Mouse (Mus musculus) hindbrain, embryonic 13.5 days (tissue): Measurements from ENCODE around the gene Nmnat2. TPM values are rescaled to one million over a fixed set of nuclear protein-coding genes. Genes with fewer than 3 reads are reported as not detected.
A peak's percentile ranks its signal among the peaks of the same experiment; 100 is the strongest.

Experiments
- ATAC-seq: fragments of 200-750 bp; cut with Nextera tagmentation; 2 replicates; pipeline ENCODE4 v1.8.0; 2017; ENCODE audit warnings: moderate TSS enrichment; ENCODE audit not compliant: low FRiP score
- H3K27ac ChIP-seq: fragments of 300-500 bp; sonication (generic); 2 replicates; pipeline ENCODE4 v1.5.1; 2015; ENCODE audit warnings: inconsistent platforms, mild to moderate bottlenecking, moderate library complexity
- H3K27me3 ChIP-seq: fragments of 300-500 bp; sonication (generic); 2 replicates; pipeline ENCODE4 v1.6.1; 2015; ENCODE audit warnings: mild to moderate bottlenecking, inconsistent platforms
- H3K36me3 ChIP-seq: fragments of 300-500 bp; sonication (generic); 2 replicates; pipeline ENCODE4 v1.6.1; 2015; ENCODE audit warnings: mild to moderate bottlenecking, inconsistent platforms
- H3K4me1 ChIP-seq: fragments of 300-500 bp; sonication (generic); replicated peaks from 2 replicates; pipeline ENCODE4 v1.6.1; 2015; ENCODE audit warnings: inconsistent platforms
- H3K4me2 ChIP-seq: fragments of 300-500 bp; sonication (generic); 2 replicates; pipeline ENCODE4 v1.6.1; 2015; ENCODE audit warnings: inconsistent platforms, mild to moderate bottlenecking, moderate library complexity
- H3K4me3 ChIP-seq: fragments of 300-500 bp; sonication (generic); 2 replicates; pipeline ENCODE4 v1.5.1; 2015; ENCODE audit warnings: mild to moderate bottlenecking, inconsistent platforms
- H3K9ac ChIP-seq: fragments of 300-500 bp; sonication (generic); 2 replicates; pipeline ENCODE4 v1.6.1; 2015; ENCODE audit warnings: mild to moderate bottlenecking, inconsistent platforms
- H3K9me3 ChIP-seq: fragments of 300-500 bp; sonication (generic); 2 replicates; pipeline ENCODE4 v1.6.1; 2016; ENCODE audit warnings: inconsistent platforms
- WGBS: fragments of 180-500 bp; shearing (Covaris S2); methylation state at CpG from one replicate; pipeline ENCODE4 v1.1.7; 2015; 5-methylcytosine and 5-hydroxymethylcytosine counted together
- polyA plus RNA-seq: library from polyadenylated mRNA; unstranded; fragments of >200 nt; fragmentation: Nextera tagmentation; extraction: Ambion mirVana; gene quantifications from 2 replicates; pipeline ENCODE4 v1.2.1, GENCODE M21; 2015

Gene Nmnat2
- polyA plus RNA-seq, 1 experiment from 2014 or later, result 68.0 TPM

DNA sequence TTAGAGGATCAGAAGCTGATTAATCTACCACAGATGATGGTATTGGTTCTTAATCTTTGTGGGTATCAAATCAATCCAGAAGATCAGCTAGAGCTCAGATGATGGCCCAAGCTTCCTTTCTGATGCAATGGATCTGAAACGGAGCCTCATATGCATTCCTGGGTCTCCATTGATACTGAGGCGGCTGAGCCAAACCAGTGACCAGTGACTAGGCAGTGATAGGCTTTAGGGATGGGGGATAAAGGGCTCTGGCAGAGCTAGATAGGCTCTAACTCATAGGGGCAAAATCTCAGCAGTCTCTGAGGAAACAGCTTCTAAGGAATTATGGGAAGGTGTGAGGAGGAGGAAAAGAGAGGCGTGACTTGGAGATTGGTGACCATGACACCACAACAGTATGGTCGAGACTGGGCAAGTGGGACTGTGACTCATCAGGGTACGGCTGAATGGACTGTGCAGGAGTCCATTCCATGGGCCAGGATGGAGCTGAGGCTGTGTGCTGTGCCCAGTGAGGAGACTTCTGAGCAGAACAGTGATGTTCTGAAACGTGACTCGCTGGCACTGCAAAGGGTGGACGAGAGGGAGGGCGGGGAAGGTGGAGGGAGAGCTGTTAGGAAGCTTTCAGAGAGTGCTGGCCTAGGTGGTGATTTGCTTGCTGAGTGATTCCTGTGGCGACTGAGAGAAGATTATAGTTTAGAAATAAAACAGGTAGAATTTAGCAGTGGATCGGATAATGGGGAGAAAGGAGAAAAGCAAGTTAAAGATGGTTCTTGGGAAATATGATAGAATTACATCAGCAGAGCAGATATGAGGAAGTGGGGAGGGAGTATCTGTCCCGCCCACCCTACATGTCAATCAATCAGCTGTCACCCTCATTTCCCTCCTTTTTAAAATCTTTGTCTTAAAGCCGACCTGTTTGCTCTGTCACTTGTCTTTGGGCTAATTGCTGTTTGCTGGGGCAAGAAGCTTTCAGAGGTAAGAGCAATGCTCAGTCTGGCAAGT is 55.9 kb downstream of the Nmnat2 start:
- Histone ChIP-seq H3K9ac (no peak overlapping the region), H3K36me3 (no peaks in the 10 kb centered on the region), H3K27ac (no peak overlapping the region), H3K27me3 (no peaks in the 10 kb centered on the region), H3K4me1 (peaks cover 43% of the 10 kb centered on the region), H3K4me2 (no peak overlapping the region), H3K9me3 (no peaks in the 10 kb centered on the region), H3K4me3 (no peak overlapping the region)
- 81% methylated on average over 13 of the region's 13 CpGs for WGBS
- no peak for ATAC-seq

DNA sequence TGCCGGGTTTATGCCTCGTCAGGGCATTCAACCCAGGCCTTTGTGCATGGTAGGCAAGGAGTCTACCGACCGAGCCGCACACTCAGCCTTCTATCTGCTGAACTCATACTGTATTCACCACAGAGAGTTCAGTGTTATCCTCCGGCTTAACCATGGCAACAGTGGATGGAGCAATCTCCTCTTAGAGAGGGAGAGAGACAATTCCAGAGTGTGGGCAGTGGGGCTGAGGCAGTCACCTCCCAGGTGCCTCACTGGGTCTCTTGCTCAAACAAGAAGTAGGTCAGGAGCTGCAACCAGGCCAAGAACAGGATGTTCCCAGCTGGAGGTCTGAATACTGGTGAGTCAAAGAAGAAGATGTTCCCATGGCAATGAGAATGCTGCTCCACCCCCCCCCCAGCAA is 56.8 kb downstream of the Nmnat2 start:
- Histone ChIP-seq H3K27ac (no peak overlapping the region), H3K36me3 (no peaks in the 10 kb centered on the region), H3K27me3 (no peaks in the 10 kb centered on the region), H3K9me3 (no peaks in the 10 kb centered on the region), H3K4me3 (no peak overlapping the region), H3K4me2 (no peak overlapping the region), H3K4me1 (peaks cover 43% of the 10 kb centered on the region), H3K9ac (no peak overlapping the region)
- WGBS, result 58% methylated on average over 6 of the region's 6 CpGs
- ATAC-seq, result no peak

DNA sequence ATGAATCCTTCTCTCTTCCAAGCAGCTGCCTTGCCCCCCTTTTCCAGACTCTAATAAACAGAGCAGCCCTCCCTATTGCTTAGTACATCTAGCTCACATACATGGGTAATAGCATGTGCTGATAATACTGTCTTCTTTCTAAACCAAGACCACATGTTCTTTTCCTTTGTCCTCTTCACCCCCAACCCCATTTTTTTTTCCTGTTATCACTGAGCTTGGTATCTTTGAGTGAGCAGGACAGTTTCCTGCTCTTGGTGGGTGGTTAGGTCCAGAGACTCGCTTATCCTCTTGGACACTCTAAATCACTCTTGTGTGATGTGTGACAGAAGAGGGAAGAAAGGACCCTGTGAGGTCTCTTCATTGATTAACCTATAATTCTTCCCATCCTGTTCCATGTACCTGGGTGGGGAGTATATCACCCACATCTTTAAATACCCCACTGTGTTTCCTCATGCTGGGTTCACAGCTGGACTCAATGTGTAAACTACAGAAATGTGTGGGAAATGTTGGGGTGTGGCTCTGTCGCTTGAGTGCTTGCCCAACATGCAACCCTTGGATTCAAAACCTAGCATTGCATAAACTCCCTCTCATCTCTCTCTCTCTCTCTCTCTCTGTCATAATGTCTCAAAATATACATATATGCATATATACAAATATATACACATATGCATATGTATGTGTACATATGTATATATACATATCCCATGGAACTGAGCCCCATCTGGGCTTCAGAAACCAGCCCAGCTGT is 58.9 kb downstream of the Nmnat2 start:
- Histone ChIP-seq H3K4me1 (peaks cover 43% of the 10 kb centered on the region), H3K27me3 (no peaks in the 10 kb centered on the region), H3K4me2 (no peak overlapping the region), H3K9ac (no peak overlapping the region), H3K4me3 (no peak overlapping the region), H3K9me3 (no peaks in the 10 kb centered on the region), H3K36me3 (no peaks in the 10 kb centered on the region), H3K27ac (peak overlapping the region; percentile 86)
- WGBS, result 81% methylated on average over 2 of the region's 2 CpGs
- no peak for ATAC-seq

DNA sequence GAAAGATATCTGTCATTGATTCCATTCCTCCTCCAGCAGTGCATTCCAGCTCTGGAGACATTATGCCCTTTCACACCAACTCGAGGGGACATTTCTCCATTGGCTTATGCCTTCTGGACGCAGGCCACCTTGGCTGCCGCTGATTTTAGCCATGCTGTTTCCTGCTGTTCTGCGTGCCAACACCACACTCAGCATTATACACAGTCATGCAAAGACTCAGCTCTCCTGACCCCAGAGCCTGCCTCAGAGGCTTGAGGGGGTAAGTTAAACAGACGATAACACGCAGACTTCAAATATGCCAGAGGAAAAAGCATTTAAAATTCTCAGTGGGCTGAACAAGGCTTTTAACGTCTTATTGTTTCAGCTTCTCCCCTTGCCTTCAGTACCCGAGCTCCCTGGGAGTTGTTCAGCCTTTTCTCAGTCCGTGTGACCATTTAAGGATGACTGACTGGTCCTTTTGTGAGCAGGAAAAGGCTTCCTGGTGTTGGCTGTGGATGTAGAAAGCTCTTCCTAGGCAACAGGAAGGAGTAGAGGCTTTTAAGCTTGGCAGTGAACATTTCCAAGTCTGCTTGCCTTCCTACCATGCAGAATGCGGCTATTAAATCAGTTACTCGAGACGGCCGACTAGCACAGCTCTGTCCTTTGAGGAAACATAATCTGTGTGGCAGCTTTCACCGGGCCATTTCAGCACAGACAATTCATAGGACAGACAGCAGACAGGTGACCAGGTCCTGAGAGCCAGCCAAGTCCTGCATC is 59.8 kb downstream of the Nmnat2 start:
- Histone ChIP-seq H3K27ac (peak overlapping the region; percentile 86), H3K4me1 (peaks cover 43% of the 10 kb centered on the region), H3K27me3 (no peaks in the 10 kb centered on the region), H3K9me3 (no peaks in the 10 kb centered on the region), H3K36me3 (no peaks in the 10 kb centered on the region), H3K4me2 (peak overlapping the region; percentile 23; the same call in 1 of the 2 replicates), H3K9ac (peak overlapping the region; percentile 35; the same call in 1 of the 2 replicates), H3K4me3 (no peak overlapping the region)
- 9% methylated on average over 14 of the region's 14 CpGs for WGBS
- peak; percentile 59; the same call in 1 of the 2 replicates for ATAC-seq

DNA sequence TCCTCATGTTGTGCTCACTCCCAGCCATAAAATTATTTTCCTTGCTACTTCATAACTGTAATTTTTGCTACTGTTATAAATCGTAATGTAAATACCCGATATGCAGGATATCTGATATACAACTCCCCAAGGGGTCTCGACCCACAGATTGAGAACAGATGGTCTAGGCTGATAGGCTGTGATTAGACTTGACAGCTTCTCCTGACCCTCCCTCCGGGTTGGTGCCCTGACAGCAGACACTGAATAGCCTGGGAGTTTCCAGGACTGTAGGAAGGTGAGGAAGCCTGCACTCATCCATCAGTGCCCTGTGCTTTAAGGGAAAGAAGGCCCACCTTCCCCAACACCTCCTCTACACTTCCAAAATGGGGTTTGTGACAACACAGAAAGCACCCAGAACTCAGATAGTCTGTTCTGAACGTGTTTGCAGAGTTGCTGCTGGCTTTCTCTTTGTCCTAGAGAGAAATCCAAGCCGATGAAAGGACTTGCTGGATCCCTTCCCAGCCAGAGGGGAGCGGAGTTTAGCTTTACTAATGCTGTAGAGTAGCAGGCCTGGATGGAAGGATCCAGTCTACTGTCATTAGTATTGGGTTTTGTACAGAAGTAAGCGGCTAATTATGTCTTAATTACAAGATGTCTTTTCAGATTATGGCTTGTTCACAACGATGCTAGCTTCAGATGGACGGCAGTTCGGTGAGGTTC is 61.8 kb downstream of the Nmnat2 start:
- Histone ChIP-seq H3K36me3 (no peaks in the 10 kb centered on the region), H3K27ac (peak overlapping the region; percentile 31; the same call in 1 of the 2 replicates), H3K4me2 (no peak overlapping the region), H3K27me3 (no peaks in the 10 kb centered on the region), H3K4me1 (peaks cover 39% of the 10 kb centered on the region), H3K4me3 (no peak overlapping the region), H3K9ac (no peak overlapping the region), H3K9me3 (no peaks in the 10 kb centered on the region)
- 56% methylated on average over 11 of the region's 11 CpGs for WGBS
- ATAC-seq, result no peak

DNA sequence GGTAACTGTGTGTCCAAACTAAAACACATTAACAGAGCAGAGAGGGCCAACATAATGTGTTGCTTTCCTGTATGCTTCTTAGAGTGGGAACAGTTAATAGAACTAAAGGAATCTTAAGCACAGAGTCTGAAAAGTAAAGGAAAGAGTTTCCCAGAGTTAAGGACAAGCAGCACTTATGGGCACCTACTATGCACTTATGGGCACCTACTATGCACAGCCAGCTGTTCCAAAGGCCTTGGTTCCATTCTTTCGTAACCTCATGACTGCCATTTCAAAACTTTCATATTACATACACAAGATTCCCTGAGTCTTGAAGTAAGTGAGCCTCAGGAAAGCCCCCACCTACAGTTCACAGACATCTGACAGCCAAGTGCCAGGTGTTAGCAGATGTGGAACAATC is 64.3 kb downstream of the Nmnat2 start:
- ATAC-seq, result no peak
- 100% methylated on average over 1 of the region's 1 CpGs for WGBS

DNA sequence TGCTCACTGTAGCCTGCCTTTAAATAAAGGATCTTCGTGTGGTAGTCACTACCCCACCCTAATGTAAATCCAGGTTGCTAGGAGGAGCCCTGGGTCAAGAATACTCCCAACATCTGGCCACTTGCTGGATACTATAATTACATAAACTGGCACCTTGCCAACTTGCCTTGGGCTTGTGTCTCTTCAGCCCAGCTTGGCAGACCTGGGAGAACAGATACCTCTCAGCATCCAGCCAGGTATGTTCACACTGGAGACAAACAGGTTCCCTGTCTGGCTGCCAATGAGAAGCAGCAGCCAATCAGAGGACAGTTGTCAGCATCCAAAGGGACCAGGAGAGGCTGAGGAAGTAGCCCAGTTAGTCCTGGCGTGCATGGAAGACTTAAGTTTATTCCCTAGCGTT is 64.8 kb downstream of the Nmnat2 start:
- WGBS, result 81% methylated on average over 3 of the region's 3 CpGs
- Histone ChIP-seq H3K4me1 (peaks cover 25% of the 10 kb centered on the region), H3K4me3 (no peak overlapping the region), H3K36me3 (no peaks in the 10 kb centered on the region), H3K9ac (no peak overlapping the region), H3K27me3 (no peaks in the 10 kb centered on the region), H3K27ac (no peak overlapping the region), H3K9me3 (no peaks in the 10 kb centered on the region), H3K4me2 (no peak overlapping the region)
- no peak for ATAC-seq

More for the DNA sequence above, 64.3 kb downstream of the Nmnat2 start:
- H3K4me2 ChIP-seq, result no peak overlapping the region
- peaks cover 30% of the 10 kb centered on the region for H3K4me1 ChIP-seq
- no peaks in the 10 kb centered on the region for H3K9me3 ChIP-seq
- H3K27ac ChIP-seq, result no peak overlapping the region
- H3K36me3 ChIP-seq, result no peaks in the 10 kb centered on the region
- no peaks in the 10 kb centered on the region for H3K27me3 ChIP-seq
- H3K4me3 ChIP-seq, result no peak overlapping the region
- no peak overlapping the region for H3K9ac ChIP-seq

DNA sequence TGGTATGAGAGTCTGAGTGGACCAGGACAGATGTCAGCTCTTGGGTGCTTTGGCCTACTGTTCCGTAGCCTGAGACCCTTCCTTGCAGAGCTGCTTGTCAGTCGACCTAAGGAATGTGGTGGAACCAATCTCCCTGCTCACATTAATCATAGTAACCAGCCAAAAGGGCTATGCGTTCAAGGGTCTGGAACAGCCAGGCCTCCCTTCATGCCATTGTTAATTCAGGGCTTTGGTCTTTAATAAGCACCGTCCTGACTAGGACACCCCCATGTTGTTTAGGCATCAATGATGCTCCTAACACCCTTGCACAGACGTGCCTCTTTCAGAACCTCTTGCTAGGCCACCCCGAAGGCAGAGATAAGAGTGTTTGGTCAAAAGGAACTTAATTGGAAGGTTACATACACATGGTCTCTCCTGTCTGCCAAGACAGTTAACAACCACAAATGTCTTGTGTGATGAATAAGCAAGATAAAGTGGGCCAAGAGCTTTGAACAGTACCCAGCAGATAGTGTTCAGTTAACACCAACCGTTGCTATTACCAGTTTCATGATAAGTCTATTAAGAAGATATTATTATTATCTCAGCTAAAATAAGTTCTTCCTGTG is 66.3 kb downstream of the Nmnat2 start:
- no peak for ATAC-seq
- 72% methylated on average over 7 of the region's 7 CpGs for WGBS
- Histone ChIP-seq H3K4me2 (no peak overlapping the region), H3K4me3 (no peak overlapping the region), H3K4me1 (peaks cover 10% of the 10 kb centered on the region), H3K9me3 (no peaks in the 10 kb centered on the region), H3K27me3 (no peaks in the 10 kb centered on the region), H3K27ac (no peak overlapping the region), H3K36me3 (no peaks in the 10 kb centered on the region), H3K9ac (no peak overlapping the region)

DNA sequence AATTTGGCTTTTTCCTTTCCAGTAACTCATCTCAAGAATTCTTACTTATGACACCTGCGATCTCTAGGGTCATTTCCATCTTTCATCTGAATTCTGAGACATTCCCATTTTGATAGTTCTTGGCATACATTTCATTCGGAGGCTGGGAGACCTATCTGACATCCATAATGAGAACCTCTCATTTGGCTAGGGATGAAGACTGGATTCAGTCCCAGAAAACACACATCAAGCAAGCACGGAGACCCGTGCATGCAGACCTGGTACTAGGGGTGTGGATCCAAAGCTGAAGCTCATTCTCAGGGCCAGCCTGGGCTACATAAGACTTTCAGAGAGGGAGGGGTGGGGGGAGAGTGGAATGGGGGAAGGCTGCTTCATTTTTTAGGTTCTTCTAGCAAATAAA is 68.2 kb downstream of the Nmnat2 start:
- Histone ChIP-seq H3K4me3 (no peak overlapping the region), H3K27me3 (no peaks in the 10 kb centered on the region), H3K9ac (no peak overlapping the region), H3K9me3 (no peaks in the 10 kb centered on the region), H3K27ac (no peak overlapping the region), H3K4me1 (peaks cover 9% of the 10 kb centered on the region), H3K36me3 (no peaks in the 10 kb centered on the region), H3K4me2 (no peak overlapping the region)
- 89% methylated on average over 4 of the region's 4 CpGs for WGBS
- ATAC-seq, result no peak

DNA sequence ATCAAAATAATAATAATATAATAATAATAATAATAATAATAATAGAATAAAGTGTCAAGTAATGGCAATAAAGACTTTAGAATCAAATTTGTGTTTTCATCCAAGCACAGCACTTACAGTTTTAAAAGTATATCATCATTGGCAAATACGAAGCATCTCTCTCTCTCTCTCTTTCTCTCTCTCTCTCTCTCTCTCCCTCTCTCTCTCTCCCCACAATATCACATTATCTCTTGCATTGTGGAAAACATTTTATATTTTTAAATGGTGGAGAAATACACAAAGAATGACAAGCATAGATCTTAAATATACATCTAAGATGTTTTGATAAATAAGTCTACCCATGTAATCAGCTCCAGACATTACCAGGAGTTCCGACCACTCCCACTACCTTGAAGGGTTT is 69.1 kb downstream of the Nmnat2 start:
- Histone ChIP-seq H3K36me3 (no peaks in the 10 kb centered on the region; the same call in 1 of the 2 replicates), H3K9me3 (no peaks in the 10 kb centered on the region), H3K4me1 (peaks cover 10% of the 10 kb centered on the region), H3K4me2 (no peak overlapping the region), H3K9ac (no peak overlapping the region), H3K27me3 (no peaks in the 10 kb centered on the region), H3K27ac (no peak overlapping the region), H3K4me3 (no peak overlapping the region)
- WGBS, result 87% methylated on average over 2 of the region's 2 CpGs
- ATAC-seq, result no peak

DNA sequence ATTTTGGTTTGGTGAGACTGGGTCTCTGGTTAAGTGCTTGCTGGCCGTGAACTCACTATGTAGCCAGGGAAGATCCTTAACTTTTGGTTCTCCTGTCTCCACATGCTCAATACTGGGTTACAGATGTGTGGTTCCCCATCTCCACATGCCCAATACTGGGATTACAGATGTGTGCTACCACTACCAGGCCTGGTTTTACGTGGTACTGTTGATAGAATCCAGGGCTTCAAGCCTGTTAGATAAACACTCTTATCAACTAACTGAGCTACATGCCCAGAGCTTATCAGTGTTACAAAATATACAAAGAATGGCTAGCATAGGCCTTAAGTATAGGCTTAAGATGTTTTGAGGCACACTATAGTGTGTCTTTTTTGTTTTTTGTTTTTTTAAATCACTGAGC is 69.7 kb downstream of the Nmnat2 start:
- Histone ChIP-seq H3K36me3 (peaks cover 3% of the 10 kb centered on the region; the same call in 1 of the 2 replicates), H3K4me2 (no peak overlapping the region), H3K9me3 (no peaks in the 10 kb centered on the region), H3K4me3 (no peak overlapping the region), H3K9ac (no peak overlapping the region), H3K27me3 (no peaks in the 10 kb centered on the region), H3K4me1 (peaks cover 10% of the 10 kb centered on the region), H3K27ac (no peak overlapping the region)
- WGBS, result 82% methylated on average over 2 of the region's 2 CpGs
- no peak for ATAC-seq
